Mouse (Mus musculus) E14TG2a.4 (cell line): ENCODE data around the gene Evc.

Source experiments
- H3K27me3 ChIP-seq: 2 replicates; pipeline ENCODE4 v1.6.1; 2014; ENCODE audit warnings: low read length, control low read depth; ENCODE audit not compliant: insufficient read depth
- H3K36me3 ChIP-seq: 2 replicates; pipeline ENCODE4 v1.6.1; 2014; ENCODE audit warnings: low read length, control low read depth; ENCODE audit not compliant: insufficient read depth
- H3K4me1 ChIP-seq: replicated peaks from 2 replicates; pipeline ENCODE4 v1.6.1; 2014; ENCODE audit warnings: low read depth, low read length, control low read depth
- H3K4me3 ChIP-seq: replicated peaks from 2 replicates; pipeline ENCODE4 v1.5.1; 2014; ENCODE audit warnings: mild to moderate bottlenecking, low read length
- H3K9me3 ChIP-seq: 2 replicates; pipeline ENCODE4 v1.6.1; 2014; ENCODE audit warnings: low read length, control low read depth
- CTCF ChIP-seq: conservative IDR thresholded peaks from 2 replicates; pipeline ENCODE4 v1.5.1; 2014; ENCODE audit warnings: low read length
- NANOG ChIP-seq: IDR thresholded peaks from 2 replicates; pipeline ENCODE4 v1.6.1; 2014; ENCODE audit warnings: borderline replicate concordance, low read length, mixed read lengths
- POU5F1 ChIP-seq: IDR thresholded peaks from 2 replicates; pipeline ENCODE4 v1.6.1; 2014; ENCODE audit warnings: low read length, borderline replicate concordance

The Evc gene

GRCm38 (mm10) chr5:37243169-37243886 lies 93.4 kb downstream of the Evc start:
- Histone ChIP-seq H3K27me3 (peaks cover 49% of the 10 kb centered on the region), H3K9me3 (no peaks in the 10 kb centered on the region), H3K4me1 (peaks cover 73% of the 10 kb centered on the region), H3K36me3 (no peaks in the 10 kb centered on the region), H3K4me3 (peak overlapping the region; percentile 87)
- no peak for TF ChIP-seq CTCF
- TF ChIP-seq POU5F1, result no peak
- no peak for TF ChIP-seq NANOG

GRCm38 (mm10) chr5:37242360-37243168 lies 94.1 kb downstream of the Evc start:
- Histone ChIP-seq H3K9me3 (no peaks in the 10 kb centered on the region), H3K36me3 (no peaks in the 10 kb centered on the region), H3K4me1 (peaks cover 70% of the 10 kb centered on the region), H3K4me3 (peak overlapping the region; percentile 87), H3K27me3 (peaks cover 49% of the 10 kb centered on the region)
- no peak for TF ChIP-seq NANOG
- no peak for TF ChIP-seq POU5F1
- no peak for TF ChIP-seq CTCF

GRCm38 (mm10) chr5:37241651-37242151 lies 95.0 kb downstream of the Evc start, which contains the start of gene Crmp1:
TSS of gene Crmp1 (plus strand) at chr5:37241940.
- Histone ChIP-seq H3K36me3 (no peaks in the 10 kb centered on the region), H3K27me3 (peaks cover 54% of the 10 kb centered on the region), H3K4me3 (peak within 1 kb of the TSS; percentile 87), H3K9me3 (no peaks in the 10 kb centered on the region), H3K4me1 (peaks cover 62% of the 10 kb centered on the region)
- TF ChIP-seq CTCF (no peak), NANOG (no peak), POU5F1 (no peak)

- TF ChIP-seq NANOG (no peak), CTCF (no peak), POU5F1 (no peak)
- H3K4me1 ChIP-seq, result peaks cover 62% of the 10 kb centered on the region
- peaks cover 56% of the 10 kb centered on the region for H3K27me3 ChIP-seq
- peak overlapping the region; percentile 87 for H3K4me3 ChIP-seq
- no peaks in the 10 kb centered on the region for H3K9me3 ChIP-seq
- H3K36me3 ChIP-seq, result no peaks in the 10 kb centered on the region
Observed at GRCm38 (mm10) chr5:37241224-37241623, 95.5 kb downstream of the Evc start.

GRCm38 (mm10) chr5:37240550-37240949 lies 96.1 kb downstream of the Evc start:
- peaks cover 65% of the 10 kb centered on the region for H3K4me1 ChIP-seq
- H3K4me3 ChIP-seq, result no peak overlapping the region
- no peak for TF ChIP-seq POU5F1
- TF ChIP-seq NANOG, result no peak
- no peak for TF ChIP-seq CTCF
- no peaks in the 10 kb centered on the region for H3K36me3 ChIP-seq
- no peaks in the 10 kb centered on the region for H3K9me3 ChIP-seq
- H3K27me3 ChIP-seq, result peaks cover 62% of the 10 kb centered on the region
